Mouse (Mus musculus) bone marrow macrophage, adult 2 months (primary cell): ENCODE results near the gene Cenpt.

Source experiments
- CTCF ChIP-seq: IDR thresholded peaks from 2 replicates; pipeline ENCODE4 v1.5.1; 2012; ENCODE audit warnings: low read depth, mild to moderate bottlenecking, low read length, moderate library complexity
- POLR2A ChIP-seq: IDR thresholded peaks from 2 replicates; pipeline ENCODE4 v1.6.1; 2012; ENCODE audit warnings: mild to moderate bottlenecking, low read depth, low read length, borderline replicate concordance

GRCm38 (mm10) chr8:105861951-105862350, 8.9 kb upstream of the Cenpt start:
- no peak for TF ChIP-seq POLR2A
- TF ChIP-seq CTCF = no peak
